Mouse (Mus musculus): Measurements from ENCODE around the gene Aldh3b2.

DNA sequence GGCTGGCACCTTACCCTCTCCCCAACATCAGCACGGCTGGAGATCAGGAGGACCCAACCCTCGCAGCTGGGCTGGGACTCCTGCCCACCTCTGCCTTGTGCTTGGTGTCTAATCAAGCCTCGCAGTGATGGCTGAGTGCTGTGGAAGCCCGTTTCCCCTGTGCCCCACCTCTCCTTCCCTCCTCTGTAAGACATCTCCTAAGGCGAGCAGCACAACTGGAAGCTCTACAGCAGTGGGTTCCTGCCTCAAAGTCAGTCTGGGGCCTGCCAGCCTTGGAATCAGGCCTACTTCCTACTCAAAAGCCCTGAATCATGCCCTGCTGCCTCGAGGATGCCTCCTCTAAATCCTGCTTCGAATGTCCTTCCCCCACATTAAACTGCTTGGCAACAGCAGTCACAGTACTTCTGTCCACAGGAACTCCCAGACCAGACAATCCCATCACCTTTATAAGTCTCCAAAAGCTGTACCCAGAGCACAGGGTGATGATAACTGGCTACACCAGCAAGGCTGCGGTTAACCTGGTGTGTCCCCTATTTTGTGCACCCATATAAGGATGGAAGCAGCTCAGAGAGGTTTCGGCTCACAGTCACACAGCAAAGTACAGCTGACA, 27.1 kb downstream of the Aldh3b2 start:
- TF ChIP-seq ZC3H11A (IDR thresholded peaks at IDR 0.05; ENCODE audit: borderline replicate concordance, low read depth, low read length): no peak
- no peak for TF ChIP-seq ZNF384 (IDR thresholded peaks at IDR 0.05; ENCODE audit: low read depth, low read length)
- no peak for TF ChIP-seq MAFK (IDR thresholded peaks at IDR 0.05; ENCODE audit: insufficient read depth, low read depth, low read length)
- no peak for TF ChIP-seq CHD2 (IDR thresholded peaks at IDR 0.05; ENCODE audit: low read depth, low read length)
